Mouse (Mus musculus) forebrain, embryonic 10.5 days (tissue): ENCODE results near the gene Tex12. TPM values are rescaled to one million over a fixed set of nuclear protein-coding genes. Genes with fewer than 3 reads are reported as not detected.

Experiments used
- DNase-seq: peaks from one replicate; pipeline ENCODE4 v3.0.0-alpha.2; 2017; ENCODE audit warnings: low spot score; ENCODE audit errors: extremely low spot score
- H3K27ac ChIP-seq: fragments of 300-500 bp; sonication (generic); 2 replicates; pipeline ENCODE4 v1.5.1; 2016; ENCODE audit warnings: mild to moderate bottlenecking
- H3K27me3 ChIP-seq: fragments of 300-500 bp; sonication (generic); 2 replicates; pipeline ENCODE4 v1.6.1; 2016; ENCODE audit warnings: mild to moderate bottlenecking; ENCODE audit not compliant: poor library complexity, severe bottlenecking
- H3K36me3 ChIP-seq: fragments of 300-500 bp; sonication (generic); replicated peaks from 2 replicates; pipeline ENCODE4 v1.6.1; 2016; ENCODE audit warnings: mild to moderate bottlenecking, moderate library complexity
- H3K4me1 ChIP-seq: fragments of 300-500 bp; sonication (generic); 2 replicates; pipeline ENCODE4 v1.6.1; 2016
- H3K4me3 ChIP-seq: fragments of 300-500 bp; sonication (generic); 2 replicates; pipeline ENCODE4 v1.5.1; 2016; ENCODE audit warnings: mild to moderate bottlenecking, moderate library complexity
- H3K9me3 ChIP-seq: fragments of 300-500 bp; sonication (generic); 2 replicates; pipeline ENCODE4 v1.6.1; 2016; ENCODE audit warnings: mild to moderate bottlenecking, moderate library complexity
- WGBS: fragments of 180-500 bp; shearing (Covaris S2); methylation state at CpG from one replicate; pipeline ENCODE4 v1.1.7; 2016; 5-methylcytosine and 5-hydroxymethylcytosine counted together
- polyA plus RNA-seq: library from polyadenylated mRNA; unstranded; fragments of >200 nt; fragmentation: Nextera tagmentation; extraction: Ambion mirVana; gene quantifications from 2 replicates; pipeline ENCODE4 v1.2.1, GENCODE M21; 2016

Tex12 gene
- polyA plus RNA-seq, 1 experiment from 2014 or later, result not detected

- Histone ChIP-seq H3K36me3 (no peaks in the 10 kb centered on the region), H3K4me3 (no peak overlapping the region), H3K27ac (no peak overlapping the region), H3K9me3 (no peaks in the 10 kb centered on the region), H3K4me1 (peaks cover 4% of the 10 kb centered on the region), H3K27me3 (no peaks in the 10 kb centered on the region)
- no peak for DNase-seq
- 90% methylated on average over 4 of the region's 4 CpGs for WGBS
Measured at GRCm38 (mm10) chr9:50548936-50549335, 12.2 kb downstream of the Tex12 start.

DNA sequence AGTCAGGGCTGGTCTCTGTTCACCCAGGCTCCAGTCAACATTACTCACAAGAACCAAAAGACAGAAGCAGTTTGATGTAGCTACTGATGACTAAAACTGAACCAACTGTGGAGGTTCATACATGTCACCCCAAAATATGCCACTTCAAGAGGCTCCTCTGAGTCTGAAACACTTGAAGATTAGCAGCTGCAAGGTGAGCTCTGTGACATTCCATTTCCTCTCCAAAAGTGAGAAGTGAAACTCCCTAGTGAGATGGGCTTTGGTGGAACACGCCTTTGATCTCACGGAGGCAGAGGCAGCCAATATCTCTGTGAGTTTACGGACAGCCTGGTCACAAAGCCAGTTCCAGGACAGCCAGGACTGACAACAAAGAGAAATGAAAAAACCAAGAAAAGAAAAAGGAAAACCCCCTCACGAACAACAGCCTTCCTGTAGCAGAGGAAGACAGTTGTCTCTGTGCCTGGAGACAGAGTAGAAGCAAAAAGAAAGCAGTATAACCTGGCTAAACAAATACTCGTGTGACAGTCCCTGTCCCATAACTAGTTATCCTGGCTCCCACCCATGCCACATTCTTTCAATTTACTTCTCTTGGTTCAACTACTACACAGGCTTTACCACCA, 13.2 kb downstream of the Tex12 start:
- Histone ChIP-seq H3K27me3 (no peaks in the 10 kb centered on the region), H3K9me3 (no peaks in the 10 kb centered on the region), H3K4me3 (no peak overlapping the region), H3K27ac (no peak overlapping the region), H3K4me1 (no peaks in the 10 kb centered on the region), H3K36me3 (no peaks in the 10 kb centered on the region)
- no peak for DNase-seq
- WGBS, result 71% methylated on average over 5 of the region's 5 CpGs

DNA sequence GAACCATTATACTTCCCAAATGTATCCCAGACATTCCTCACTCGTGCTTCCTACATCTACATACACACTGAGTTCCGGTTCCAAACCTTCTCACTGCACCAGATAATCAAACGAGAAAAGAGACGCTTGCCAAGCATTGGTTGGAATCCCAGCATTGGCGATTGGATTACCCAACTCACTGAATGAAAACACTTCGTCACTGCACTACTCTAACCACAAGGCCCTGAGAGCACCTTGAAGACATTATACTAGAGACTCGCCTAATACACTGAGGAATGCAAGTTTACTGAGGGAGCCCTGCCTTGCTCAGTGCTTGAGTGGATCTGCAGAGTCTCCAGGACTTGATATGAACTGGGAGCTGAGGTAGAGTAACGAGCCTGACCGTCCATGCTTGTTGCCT, 18.7 kb downstream of the Tex12 start:
- no peak overlapping the region for H3K27ac ChIP-seq
- H3K9me3 ChIP-seq, result no peaks in the 10 kb centered on the region
- no peaks in the 10 kb centered on the region for H3K36me3 ChIP-seq
- H3K4me1 ChIP-seq, result peaks cover 15% of the 10 kb centered on the region
- H3K27me3 ChIP-seq, result no peaks in the 10 kb centered on the region
- WGBS, result 79% methylated on average over 9 of the region's 9 CpGs
- no peak overlapping the region for H3K4me3 ChIP-seq
- DNase-seq, result no peak

DNA sequence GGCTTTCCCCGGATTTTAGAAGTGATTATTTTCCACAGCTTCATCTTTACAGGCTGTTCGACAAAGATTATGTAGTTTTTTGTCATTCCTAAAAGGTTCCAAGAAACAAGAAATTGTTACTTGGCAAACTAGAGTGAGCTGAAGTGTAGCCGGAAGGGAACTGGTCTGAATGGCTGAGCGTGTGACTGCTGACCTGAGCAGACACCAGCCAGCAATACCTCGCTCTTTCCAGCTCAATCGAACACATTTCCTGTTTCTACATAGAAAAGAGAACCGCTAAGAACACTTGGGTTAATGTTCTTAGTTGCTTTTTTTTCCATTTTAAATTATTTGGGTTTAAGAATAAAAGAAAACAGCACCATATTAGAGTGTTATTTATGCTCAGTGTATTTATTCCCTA, 21.0 kb downstream of the Tex12 start:
- Histone ChIP-seq H3K27ac (peak overlapping the region; percentile 48; the same call in 1 of the 2 replicates), H3K4me1 (peaks cover 15% of the 10 kb centered on the region), H3K36me3 (no peaks in the 10 kb centered on the region), H3K9me3 (no peaks in the 10 kb centered on the region), H3K4me3 (no peak overlapping the region), H3K27me3 (no peaks in the 10 kb centered on the region)
- no peak for DNase-seq
- WGBS, result 79% methylated on average over 7 of the region's 7 CpGs

DNA sequence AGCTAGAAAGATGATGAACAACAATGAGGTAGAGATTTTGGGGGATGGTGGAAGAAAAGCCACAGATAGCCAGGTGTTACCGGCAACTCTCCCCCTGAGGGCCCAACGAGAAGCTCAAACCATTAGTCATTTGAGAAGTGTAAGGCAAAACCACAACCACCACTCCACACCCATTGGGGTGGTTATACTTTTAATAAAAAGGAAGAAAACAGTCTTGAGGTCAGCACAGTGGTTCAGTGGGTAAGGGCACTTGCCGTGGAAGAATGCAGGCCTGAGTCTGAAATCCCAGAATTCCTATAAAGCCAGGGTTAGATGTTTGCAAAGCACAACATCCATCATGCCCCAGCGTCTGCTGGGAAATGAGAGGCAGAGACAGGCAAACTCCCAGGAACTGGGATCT, 23.8 kb downstream of the Tex12 start:
- Histone ChIP-seq H3K4me3 (no peak overlapping the region), H3K27me3 (no peaks in the 10 kb centered on the region), H3K9me3 (no peaks in the 10 kb centered on the region), H3K4me1 (peaks cover 15% of the 10 kb centered on the region), H3K36me3 (no peaks in the 10 kb centered on the region), H3K27ac (no peak overlapping the region)
- DNase-seq, result no peak
- 85% methylated on average over 4 of the region's 4 CpGs for WGBS

GRCm38 (mm10) chr9:50536603-50537135, 24.5 kb downstream of the Tex12 start:
- no peak for DNase-seq
- 80% methylated on average over 7 of the region's 7 CpGs for WGBS
- Histone ChIP-seq H3K36me3 (no peaks in the 10 kb centered on the region), H3K4me3 (no peak overlapping the region), H3K4me1 (peaks cover 15% of the 10 kb centered on the region), H3K27me3 (no peaks in the 10 kb centered on the region), H3K9me3 (no peaks in the 10 kb centered on the region), H3K27ac (no peak overlapping the region)

DNA sequence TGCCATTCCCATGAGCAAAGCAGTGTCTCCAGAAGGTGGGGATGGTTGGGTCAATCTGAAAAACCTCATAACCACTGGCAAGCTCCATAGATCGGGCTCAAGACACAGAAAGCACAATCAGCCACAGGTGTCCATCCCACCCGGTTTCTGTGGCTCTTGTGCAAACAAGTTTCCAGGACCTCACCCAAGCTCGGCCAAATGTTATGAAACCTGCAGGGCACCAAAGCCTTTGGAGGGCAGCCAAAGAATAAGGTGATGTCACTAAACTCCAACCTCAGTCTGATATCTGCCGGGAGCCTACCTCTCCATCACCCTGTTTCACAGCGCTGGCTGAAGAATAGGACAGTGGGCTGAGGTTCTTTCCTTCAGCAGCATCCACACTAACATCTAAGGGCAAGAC, 25.2 kb downstream of the Tex12 start:
- H3K9me3 ChIP-seq, result no peaks in the 10 kb centered on the region
- H3K27ac ChIP-seq, result no peak overlapping the region
- no peaks in the 10 kb centered on the region for H3K36me3 ChIP-seq
- 92% methylated on average over 5 of the region's 5 CpGs for WGBS
- H3K27me3 ChIP-seq, result no peaks in the 10 kb centered on the region
- DNase-seq, result no peak
- peaks cover 15% of the 10 kb centered on the region for H3K4me1 ChIP-seq
- no peak overlapping the region for H3K4me3 ChIP-seq

DNA sequence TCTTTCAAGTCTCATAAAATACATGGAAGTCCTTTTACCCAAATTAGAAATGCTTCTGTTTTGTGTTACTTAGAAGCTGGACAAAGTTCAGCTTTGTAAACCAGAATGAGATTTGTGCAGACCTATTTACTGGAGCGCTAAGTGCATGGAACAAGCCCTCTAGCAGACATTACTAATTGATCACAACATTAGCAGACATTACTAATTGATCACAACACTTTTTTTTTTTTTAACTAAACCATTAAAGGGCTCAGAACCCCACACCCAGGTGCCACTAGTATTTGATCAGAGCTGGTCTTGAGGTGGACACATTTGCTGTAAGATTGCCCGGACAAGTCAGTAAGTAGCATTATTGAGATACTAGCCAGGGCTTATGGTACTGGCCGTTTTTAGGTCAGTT, 27.3 kb downstream of the Tex12 start:
- H3K4me1 ChIP-seq, result peaks cover under 1% of the 10 kb centered on the region; the same call in 1 of the 2 replicates

GRCm38 (mm10) chr9:50533328-50533727, 27.8 kb downstream of the Tex12 start:
- DNase-seq, result peak; percentile 9
- Histone ChIP-seq H3K9me3 (no peaks in the 10 kb centered on the region), H3K4me1 (no peaks in the 10 kb centered on the region; the same call in 1 of the 2 replicates), H3K4me3 (no peak overlapping the region), H3K36me3 (no peaks in the 10 kb centered on the region), H3K27me3 (no peaks in the 10 kb centered on the region), H3K27ac (no peak overlapping the region)
- WGBS, result 87% methylated on average over 11 of the region's 11 CpGs

More for the DNA sequence above, 27.3 kb downstream of the Tex12 start:
- no peak for DNase-seq
- H3K36me3 ChIP-seq, result no peaks in the 10 kb centered on the region
- H3K9me3 ChIP-seq, result no peaks in the 10 kb centered on the region
- H3K27ac ChIP-seq, result no peak overlapping the region
- H3K4me3 ChIP-seq, result no peak overlapping the region
- no peaks in the 10 kb centered on the region for H3K27me3 ChIP-seq
- WGBS, result 83% methylated on average over 3 of the region's 3 CpGs

- no peaks in the 10 kb centered on the region for H3K27me3 ChIP-seq
- DNase-seq, result no peak
Measured at GRCm38 (mm10) chr9:50530890-50531289, 30.2 kb downstream of the Tex12 start.

DNA sequence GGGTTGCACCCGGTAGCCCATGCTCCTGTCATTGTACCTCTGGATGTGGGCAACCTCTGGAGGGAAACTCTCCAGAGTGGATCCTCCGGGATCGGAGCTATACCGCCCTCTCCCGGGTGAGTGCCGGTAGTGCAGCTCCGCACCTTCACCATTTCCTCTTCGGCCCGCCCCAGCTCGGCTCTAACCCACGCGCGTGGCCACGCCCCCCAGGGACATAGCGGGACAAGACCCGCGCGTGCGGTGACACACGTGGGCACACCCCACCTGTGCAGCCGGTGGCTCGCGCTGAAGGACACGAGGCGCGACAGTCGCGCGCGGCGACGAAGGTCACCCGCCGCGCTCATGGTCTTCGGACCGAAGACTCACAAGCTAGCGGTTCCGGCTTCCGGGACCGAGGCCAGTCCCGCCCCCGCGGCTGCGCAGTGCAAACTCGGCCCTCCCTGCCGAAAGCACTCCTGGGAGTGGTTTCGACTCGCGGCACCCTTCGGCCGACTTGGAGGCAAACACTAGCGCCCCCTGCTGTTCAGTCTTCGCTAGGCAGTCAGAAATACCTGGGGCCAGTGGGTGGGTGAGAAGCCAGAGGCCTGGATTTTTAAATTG, 32.7 kb downstream of the Tex12 start, which contains the start of gene Pts:
TSS of gene Pts (minus strand) at position 432 of the 600 bp plus-strand sequence.
- under 1% methylated on average over 54 of the region's 54 CpGs for WGBS
- H3K9me3 ChIP-seq, result no peaks in the 10 kb centered on the region
- peak within 1 kb of the TSS; percentile 92 for H3K27ac ChIP-seq
- peak within 1 kb of the TSS; percentile 85 for H3K4me3 ChIP-seq
- DNase-seq, result peak; percentile 99
- peaks cover 7% of the 10 kb centered on the region for H3K36me3 ChIP-seq
- H3K4me1 ChIP-seq, result peaks cover 12% of the 10 kb centered on the region
- no peaks in the 10 kb centered on the region for H3K27me3 ChIP-seq

More at GRCm38 (mm10) chr9:50530890-50531289, 30.2 kb downstream of the Tex12 start:
- no peaks in the 10 kb centered on the region for H3K36me3 ChIP-seq
- H3K4me3 ChIP-seq, result no peak overlapping the region
- WGBS, result 44% methylated on average over 2 of the region's 2 CpGs
- H3K4me1 ChIP-seq, result peaks cover 12% of the 10 kb centered on the region
- no peaks in the 10 kb centered on the region for H3K9me3 ChIP-seq
- H3K27ac ChIP-seq, result no peak overlapping the region

DNA sequence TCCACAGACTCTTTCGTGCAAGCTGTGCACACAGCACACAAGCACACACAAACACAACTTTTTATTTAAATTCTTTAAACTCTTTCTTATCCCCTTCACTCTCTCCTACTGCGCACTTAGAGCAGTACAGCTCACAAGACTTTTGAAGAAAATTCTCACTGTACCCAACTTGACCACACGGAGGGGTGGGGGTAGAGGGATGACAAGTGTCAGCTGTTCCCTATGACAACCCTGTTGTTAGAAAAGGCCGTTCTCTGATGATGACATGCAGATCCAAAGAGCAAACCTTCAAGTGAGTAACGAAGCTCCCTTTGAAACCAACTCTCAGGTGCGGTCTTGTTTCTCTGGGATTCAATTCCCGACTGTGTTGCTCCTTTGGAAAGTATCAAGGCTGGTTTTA, 33.3 kb downstream of the Tex12 start:
- H3K27me3 ChIP-seq, result no peaks in the 10 kb centered on the region
- peaks cover 7% of the 10 kb centered on the region for H3K36me3 ChIP-seq
- DNase-seq, result no peak
- peaks cover 12% of the 10 kb centered on the region for H3K4me1 ChIP-seq
- peak overlapping the region; percentile 92 for H3K27ac ChIP-seq
- 49% methylated on average over 7 of the region's 7 CpGs for WGBS
- H3K9me3 ChIP-seq, result no peaks in the 10 kb centered on the region
- peak overlapping the region; percentile 85 for H3K4me3 ChIP-seq

- no peaks in the 10 kb centered on the region for H3K9me3 ChIP-seq
- no peak for DNase-seq
- no peak overlapping the region for H3K4me3 ChIP-seq
- H3K27me3 ChIP-seq, result no peaks in the 10 kb centered on the region
- H3K36me3 ChIP-seq, result peaks cover 7% of the 10 kb centered on the region
- no peak overlapping the region for H3K27ac ChIP-seq
- H3K4me1 ChIP-seq, result peaks cover 12% of the 10 kb centered on the region
- 86% methylated on average over 5 of the region's 5 CpGs for WGBS
Measured at GRCm38 (mm10) chr9:50525585-50525984, 35.5 kb downstream of the Tex12 start.
